Mouse (Mus musculus): ENCODE measurements around the gene Srgap2.

Srgap2 gene

DNA sequence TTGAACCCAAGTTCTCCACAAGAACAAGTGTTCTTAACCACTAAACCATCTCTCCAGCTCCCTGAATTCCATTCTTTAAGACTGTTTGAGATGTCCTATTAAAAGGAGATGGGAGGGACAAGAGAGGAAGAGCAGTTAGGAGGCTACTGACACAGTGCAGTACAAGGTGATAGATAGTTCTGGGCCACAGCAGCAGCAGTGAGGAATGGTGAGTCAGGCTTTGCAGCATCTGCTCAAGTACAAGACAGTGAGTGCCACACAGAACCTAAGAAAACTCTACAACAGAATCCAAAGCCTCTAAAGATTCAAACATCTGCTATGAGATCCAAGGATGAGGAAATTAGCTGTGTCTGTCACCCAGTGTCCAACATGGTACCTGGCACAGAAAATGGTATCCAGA is 51.8 kb downstream of the Srgap2 start:
- peak; percentile 30 for DNase-seq (ENCODE audit: low read depth, low spot score)

DNA sequence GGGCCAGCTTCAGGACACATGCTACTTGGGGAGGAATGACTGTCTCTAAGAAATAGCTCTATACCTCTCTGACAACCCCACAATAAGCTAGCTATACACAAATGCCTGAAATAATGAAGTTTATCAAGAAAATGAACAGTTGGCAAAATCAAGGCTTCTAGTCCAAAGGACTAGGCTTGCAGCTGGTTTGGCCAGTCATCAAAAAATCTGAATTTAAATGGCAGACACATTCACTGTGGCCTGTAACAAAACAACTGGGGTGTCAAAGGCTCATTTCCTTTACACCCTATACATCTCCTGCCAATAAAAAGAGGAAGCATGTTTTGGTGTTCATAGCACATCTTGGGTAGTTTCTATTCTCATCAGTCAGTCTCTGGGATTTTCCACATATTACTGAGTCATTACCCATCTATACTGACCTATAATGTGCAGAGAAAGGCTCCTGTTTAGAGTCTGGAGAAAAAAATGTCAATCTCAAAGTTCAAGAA is 53.5 kb downstream of the Srgap2 start:
- DNase-seq (ENCODE audit: low read depth, low spot score) = no peak

DNA sequence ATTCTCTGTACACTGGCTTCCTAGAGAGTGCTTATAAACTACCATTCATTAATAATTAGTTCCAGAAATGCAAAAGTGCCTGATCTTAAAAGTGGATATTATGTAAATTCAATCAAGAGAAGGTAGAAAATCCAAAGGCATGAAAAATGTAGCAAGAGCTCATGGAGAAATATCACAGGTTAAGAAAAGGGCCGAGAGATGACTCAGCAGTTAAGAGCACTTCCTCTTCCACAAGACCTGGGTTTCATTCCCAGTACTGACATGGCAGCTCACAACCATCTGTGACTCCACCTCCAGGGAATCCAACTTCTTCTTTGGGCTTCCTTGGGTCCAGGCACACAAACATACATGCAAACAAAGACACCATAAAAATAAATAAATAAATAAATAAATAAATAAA is 56.6 kb downstream of the Srgap2 start:
- DNase-seq (ENCODE audit: low read depth, low spot score) = peak; percentile 44

GRCm38 (mm10) chr1:131465855-131466254 is 61.3 kb downstream of the Srgap2 start:
- no peak for DNase-seq (ENCODE audit: low read depth, low spot score)

- DNase-seq (ENCODE audit: low read depth, low spot score) = no peak
Measured at GRCm38 (mm10) chr1:131463953-131464627, 63.1 kb downstream of the Srgap2 start.

DNA sequence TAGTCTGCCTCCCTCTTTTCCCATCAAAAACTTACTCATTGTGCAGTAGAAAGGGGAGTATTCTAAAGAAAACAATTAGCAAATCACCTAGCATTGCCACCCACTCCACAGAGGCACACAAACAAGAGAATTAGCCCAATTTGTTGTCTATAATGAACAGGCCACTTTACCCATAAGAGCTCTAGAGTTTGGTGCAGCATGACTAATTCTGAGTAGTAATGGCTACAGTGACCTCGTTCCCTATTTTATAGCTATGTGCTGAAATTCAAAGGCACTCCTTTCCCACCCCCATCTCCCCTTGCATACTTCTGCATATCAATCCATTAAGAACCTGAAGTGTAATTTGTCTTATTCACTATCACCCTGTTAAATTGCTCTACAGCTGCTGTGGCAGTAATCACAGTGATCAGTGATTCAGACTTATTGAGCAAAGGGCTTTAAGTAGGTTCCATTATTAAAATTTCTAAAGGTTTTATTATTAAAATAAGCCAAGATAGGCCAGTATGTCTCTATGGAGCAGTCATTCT is 64.5 kb downstream of the Srgap2 start:
- DNase-seq (ENCODE audit: low read depth, low spot score) = no peak

- peak; percentile 75 for DNase-seq (ENCODE audit: low read depth, low spot score)
Measured at GRCm38 (mm10) chr1:131460914-131461530, 66.1 kb downstream of the Srgap2 start.

- peak; percentile 16 for DNase-seq (ENCODE audit: low read depth, low spot score)
Measured at GRCm38 (mm10) chr1:131455355-131455890, 71.7 kb downstream of the Srgap2 start.

DNA sequence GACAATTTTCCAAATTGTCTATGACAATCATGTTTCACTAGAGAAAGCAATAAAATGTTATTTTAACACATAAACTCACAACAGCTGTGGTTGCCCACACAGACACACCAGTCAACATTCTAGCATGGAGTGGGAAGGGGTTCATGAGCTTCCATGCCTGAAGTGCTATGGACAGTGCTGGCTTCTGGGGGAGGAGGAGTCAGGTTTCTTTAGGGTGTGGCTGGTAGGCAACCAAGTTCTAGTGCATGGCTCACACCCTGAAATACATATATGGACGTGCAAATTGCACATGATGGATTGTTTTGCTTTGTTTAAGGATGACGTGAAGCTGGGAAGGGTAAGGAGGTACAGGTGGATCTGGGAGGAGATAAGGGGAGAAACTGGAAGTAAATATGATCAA is 72.8 kb downstream of the Srgap2 start:
- DNase-seq (ENCODE audit: low read depth, low spot score) = no peak

GRCm38 (mm10) chr1:131453335-131453734 is 73.8 kb downstream of the Srgap2 start:
- DNase-seq (ENCODE audit: low read depth, low spot score) = no peak

- DNase-seq (ENCODE audit: low read depth, low spot score) = no peak
Measured at GRCm38 (mm10) chr1:131448373-131448772, 78.8 kb downstream of the Srgap2 start.

DNA sequence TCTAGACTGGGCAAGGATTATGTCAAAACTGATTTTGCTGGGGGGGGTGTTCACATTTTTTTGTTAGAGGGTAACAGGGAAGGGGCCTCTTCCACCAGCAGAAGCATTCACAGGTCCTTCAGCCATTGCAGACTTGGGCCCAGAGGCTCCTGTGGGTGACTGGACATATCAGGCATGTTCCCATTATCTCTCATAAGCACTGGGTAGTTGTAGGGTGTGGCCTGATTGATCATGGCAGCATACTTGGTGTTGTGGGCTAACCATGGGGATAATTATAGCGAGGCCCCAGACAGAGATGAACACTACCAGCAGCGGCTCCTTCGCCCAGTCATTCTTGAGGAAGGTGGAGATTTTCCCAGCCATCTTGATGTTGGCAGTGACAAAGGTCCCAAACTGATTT is 79.8 kb downstream of the Srgap2 start:
- no peak for DNase-seq (ENCODE audit: low read depth, low spot score)

DNA sequence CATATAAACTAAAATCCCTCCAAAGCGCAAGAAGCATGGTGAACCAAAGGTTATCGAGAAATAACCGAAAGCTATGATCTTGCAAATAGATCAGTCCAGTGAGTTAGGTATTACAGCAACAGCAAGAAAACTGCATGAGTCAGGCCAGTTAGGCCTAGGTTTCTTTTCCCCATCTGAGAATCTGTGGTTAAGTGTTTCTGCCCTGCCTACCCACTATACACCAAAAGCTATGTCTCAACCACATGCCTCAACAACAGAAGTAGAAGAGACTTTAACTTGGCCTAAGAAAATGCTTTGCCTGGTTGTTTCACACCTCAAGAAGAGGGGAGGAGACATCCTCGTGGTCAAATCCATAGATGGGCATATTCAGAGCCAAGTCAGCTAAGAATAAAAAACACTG is 80.6 kb downstream of the Srgap2 start:
- DNase-seq (ENCODE audit: low read depth, low spot score) = peak; percentile 45

GRCm38 (mm10) chr1:131438556-131438955 is 88.6 kb downstream of the Srgap2 start:
- no peak for DNase-seq (ENCODE audit: low read depth, low spot score)

DNA sequence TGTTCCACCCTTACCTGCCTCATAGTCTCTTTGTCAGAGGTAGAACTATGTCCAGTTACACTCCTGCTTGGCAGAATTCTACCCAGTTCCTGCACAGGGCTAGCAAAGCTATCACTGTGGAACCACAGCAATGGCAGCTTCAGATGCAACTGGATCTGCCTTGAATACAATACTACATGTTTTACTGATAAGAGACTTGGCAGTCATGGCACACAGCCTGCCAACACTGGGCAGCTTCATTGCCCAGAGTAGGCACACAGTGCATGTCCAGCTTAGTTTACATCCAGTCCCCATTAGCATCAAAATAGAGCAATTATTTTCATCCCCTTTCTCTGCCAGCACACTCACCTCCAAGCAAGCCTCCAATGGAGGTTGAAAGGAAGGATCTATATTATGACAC is 89.2 kb downstream of the Srgap2 start:
- no peak for DNase-seq (ENCODE audit: low read depth, low spot score)

DNA sequence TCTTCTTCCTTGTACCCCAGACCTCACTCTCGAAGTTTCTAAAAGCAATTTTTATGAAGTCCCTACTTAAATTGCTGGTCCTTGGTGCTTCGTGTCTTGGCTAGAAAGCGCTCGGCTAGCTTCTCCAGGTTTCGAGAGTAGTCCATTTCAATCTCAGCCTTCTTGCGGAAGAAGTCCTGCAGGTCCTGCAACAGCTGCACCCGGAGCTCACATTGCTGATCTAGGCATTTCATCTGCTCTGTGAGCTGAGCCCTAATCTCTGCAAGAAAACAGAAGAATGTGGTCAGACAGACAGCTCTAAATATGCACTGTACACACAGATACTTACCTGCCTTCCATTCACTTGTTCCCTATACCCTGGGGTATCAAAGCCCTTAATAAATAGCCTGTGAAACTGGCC is 90.5 kb downstream of the Srgap2 start:
- DNase-seq (ENCODE audit: low read depth, low spot score) = no peak

DNA sequence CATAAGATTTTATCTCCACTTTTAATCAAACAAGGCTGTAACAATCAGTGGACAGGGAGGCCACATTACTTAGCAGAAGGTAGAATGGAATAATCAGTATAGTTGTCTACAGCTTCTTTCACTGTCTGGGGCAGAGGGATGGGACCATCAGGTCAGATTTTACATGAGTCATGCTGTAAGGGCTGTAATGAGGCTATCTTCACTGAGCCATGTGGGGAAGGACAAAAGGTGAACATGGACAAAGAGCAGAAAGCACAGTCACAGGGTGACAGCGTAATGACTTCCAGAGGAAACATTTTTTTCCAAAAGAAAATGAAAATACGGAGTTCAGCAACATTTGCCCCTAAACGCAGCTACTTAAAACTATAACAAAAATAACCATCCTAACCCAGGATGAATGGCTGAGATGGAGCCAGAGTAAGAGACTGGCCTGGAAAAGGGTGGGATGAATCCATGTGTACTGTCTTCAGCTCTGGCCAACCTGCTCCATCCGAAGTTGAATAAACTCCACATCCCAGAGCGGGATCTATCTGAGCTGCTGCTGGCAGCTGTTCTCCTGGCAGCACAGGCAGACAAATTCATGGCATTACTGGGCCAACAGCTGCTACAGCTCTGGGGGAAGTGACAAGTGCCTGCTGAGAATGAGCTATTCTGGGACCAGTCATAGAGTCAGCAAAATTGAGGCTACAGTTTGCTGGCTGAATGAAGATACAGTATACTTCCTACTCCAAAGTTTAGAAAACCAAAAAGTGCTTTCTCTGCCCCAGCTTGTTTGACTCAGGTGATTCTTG is 95.5 kb downstream of the Srgap2 start:
- DNase-seq (ENCODE audit: low read depth, low spot score) = peak; percentile 16

DNA sequence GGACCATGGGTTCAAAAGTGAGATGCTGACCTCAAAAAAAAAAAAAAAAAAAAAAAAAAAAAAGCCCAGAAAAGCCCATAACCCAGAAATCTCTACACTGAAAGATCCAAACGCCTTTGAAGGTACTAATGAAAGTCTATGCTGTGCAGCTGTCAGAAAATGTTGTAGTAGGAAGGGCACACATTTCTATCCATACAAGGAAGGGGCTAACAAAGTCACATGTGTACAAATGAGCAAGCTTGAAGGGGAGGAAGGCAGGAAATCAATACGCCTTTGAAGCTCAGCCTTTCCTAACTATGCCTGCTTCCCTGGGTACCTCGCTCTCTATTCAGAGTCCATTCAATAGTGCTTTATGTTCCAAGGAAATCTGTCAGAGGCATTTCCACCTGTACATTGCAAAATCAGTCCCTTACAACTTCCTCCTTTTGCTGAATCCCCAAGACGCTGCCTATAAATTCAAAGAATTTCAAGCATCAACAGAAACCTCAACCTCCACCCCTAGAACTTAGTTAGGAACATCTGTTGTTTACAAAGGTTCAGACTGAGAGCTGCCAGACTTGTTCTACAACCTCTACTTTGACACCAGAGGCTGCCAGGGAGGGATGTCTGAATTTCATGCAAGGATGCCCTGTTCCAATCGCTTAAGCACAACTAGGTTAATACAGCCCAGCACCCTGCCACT is 99.9 kb downstream of the Srgap2 start:
- peak; percentile 66 for DNase-seq (ENCODE audit: low read depth, low spot score)

- DNase-seq (ENCODE audit: low read depth, low spot score) = no peak
Measured at GRCm38 (mm10) chr1:131423061-131423460, 104.1 kb downstream of the Srgap2 start.

DNA sequence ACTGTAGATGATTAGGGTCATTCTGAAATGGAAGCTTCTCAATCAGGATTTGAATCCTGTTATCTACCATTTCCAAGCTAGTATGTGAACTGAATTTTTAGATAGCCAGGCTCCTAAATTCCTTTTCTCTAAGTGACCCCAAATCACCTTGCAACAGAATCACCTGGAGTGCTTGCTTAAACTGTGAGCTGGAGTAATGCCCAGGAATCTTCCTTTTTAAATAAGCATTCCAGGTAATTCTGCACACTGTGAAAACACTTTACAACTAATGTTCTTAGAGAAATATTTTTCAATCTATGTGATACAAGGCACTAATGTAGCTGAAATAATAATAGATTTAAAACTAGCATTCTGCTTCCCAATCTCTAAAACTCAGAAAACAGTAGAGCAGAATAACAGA is 106.0 kb downstream of the Srgap2 start:
- no peak for DNase-seq (ENCODE audit: low read depth, low spot score)

DNA sequence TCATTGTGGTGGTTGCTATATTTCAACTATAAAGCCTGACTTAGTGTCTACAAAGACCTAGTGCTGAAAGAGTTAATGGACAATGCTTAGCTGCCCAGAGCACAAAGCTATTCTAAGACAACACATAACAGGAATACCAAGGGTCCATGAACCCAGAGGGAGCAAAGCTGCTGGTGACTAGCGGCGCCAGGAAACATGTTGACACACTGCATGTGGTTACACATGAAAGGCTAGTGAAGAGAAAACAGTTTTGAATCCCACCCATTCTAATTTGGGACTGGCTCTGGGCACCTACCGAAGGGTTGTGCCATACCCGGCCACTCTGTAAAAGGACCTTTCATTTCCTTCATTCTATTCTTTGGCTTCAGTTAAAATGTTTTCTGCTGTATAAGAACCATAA is 106.5 kb downstream of the Srgap2 start:
- no peak for DNase-seq (ENCODE audit: low read depth, low spot score)

DNA sequence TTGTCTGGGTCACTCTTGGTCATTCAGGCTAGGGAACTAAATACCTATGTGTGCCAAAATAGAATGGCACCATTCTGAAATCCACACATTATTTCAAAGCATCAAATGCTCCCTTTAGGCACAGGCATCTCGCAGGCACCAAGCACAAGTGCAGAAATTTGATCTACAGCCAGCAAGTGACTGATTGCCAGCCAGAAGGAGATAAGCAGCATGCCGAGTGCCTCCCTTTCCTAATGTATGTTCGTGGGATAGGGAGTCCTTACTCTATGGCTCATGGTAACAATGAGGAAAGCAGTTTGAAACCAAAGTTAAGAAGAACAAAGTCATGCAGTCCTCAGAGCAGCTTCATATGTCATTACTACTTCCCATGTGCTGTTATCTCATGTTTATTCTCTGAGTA is 107.8 kb downstream of the Srgap2 start:
- DNase-seq (ENCODE audit: low read depth, low spot score) = no peak
